Mouse (Mus musculus): ENCODE results near the gene Cxcl15. TPM values are rescaled to one million over a fixed set of nuclear protein-coding genes. Genes with fewer than 3 reads are reported as not detected.

The Cxcl15 gene
- 0.10 TPM in 1 of 2 replicates, not detected in the other for polyA plus RNA-seq (2016; fragmentation: Nextera tagmentation; extraction: Ambion mirVana)

DNA sequence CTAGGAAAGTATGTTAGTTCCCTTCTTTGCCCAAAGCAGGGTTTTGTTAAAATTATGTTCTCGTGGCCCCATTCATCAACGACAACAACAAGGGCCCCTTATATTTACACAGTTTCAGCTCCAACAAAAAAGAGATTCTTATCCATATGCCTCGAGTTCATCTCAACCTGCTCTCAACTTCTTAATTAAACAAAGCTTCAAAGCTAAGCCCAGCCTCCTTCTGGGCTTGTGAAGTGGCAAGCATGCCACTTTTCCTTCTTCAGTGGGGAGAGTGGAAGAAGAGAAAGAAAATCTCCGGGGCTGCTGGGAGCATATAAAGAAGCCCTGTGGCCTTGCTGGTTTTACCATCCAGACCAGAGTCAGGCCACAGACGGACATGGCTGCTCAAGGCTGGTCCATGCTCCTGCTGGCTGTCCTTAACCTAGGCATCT lies at the start of gene Cxcl15:
TSS of gene Cxcl15 (plus strand) at position 340 of the 431 bp plus-strand sequence.
- Histone ChIP-seq H3K9ac (no peak within 1 kb of the TSS), H3K4me2 (replicated peaks) (no peak within 1 kb of the TSS), H3K27ac (no peak within 1 kb of the TSS), H3K4me3 (no peak within 1 kb of the TSS), H3K4me1 (no peaks in the 10 kb centered on the region), H3K9me3 (replicated peaks) (no peaks in the 10 kb centered on the region), H3K36me3 (no peaks in the 10 kb centered on the region), H3K27me3 (no peaks in the 10 kb centered on the region)
- ATAC-seq (ENCODE audit: low FRiP score), result no peak
- 73% methylated on average over 5 of the region's 5 CpGs for WGBS

DNA sequence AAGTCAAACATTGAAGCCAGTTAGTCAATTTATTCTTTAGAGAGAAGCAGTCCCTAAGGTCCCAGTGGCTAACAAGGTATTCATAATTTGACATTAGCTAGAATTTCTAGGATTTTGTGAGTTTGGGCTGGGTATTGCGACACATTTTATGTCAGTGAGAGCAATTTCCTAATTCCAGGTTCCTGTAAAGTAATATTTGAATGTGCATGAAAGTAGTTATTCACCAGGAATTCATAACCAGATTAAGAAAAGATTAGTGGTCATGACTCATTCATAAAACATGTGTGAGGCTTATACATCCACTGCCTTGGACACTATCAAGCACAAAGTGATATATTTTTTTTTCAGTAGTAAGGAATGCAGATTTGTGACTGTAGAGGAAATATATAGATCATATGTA lies 40.4 kb upstream of the Cxcl15 start:
- WGBS, result 98% methylated on average over 1 of the region's 1 CpGs
- Histone ChIP-seq H3K27me3 (peaks cover 4% of the 10 kb centered on the region), H3K27ac (no peak overlapping the region), H3K4me1 (peaks cover 3% of the 10 kb centered on the region), H3K4me3 (no peak overlapping the region), H3K36me3 (no peaks in the 10 kb centered on the region), H3K9ac (no peak overlapping the region), H3K4me2 (replicated peaks) (no peak overlapping the region), H3K9me3 (replicated peaks) (no peaks in the 10 kb centered on the region)
- no peak for ATAC-seq (ENCODE audit: low FRiP score)

DNA sequence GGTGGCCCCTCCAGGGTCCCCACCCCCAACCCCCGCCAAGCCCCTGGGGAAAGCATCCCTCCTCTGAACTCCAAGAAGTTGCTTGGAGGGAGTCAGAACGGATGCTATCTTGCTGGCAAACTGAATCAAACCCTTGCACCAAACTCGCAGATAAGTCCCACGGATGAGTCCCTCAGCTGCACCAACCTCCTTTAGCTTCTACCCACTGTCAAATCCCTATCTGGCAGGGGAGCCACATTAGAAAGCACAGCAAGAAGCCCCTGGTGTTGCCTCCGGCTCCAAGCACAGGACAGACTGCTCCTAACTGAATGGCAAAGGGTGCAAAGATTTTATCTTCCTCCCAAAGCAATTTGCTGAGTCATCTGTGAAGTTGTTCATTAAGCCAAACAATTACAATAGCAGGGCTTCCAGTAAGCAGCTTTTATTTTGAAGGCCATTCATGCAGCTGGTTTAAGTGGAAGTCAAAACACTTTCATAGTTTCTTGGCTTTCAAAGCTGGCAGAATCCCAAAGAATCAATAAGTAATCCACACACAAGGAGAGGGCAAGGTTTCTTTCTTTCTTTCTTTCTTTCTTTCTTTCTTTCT lies 36.2 kb upstream of the Cxcl15 start:
- no peak overlapping the region for H3K4me2 ChIP-seq (replicated peaks)
- H3K27me3 ChIP-seq, result peaks cover 16% of the 10 kb centered on the region
- H3K9ac ChIP-seq, result no peak overlapping the region
- H3K36me3 ChIP-seq, result no peaks in the 10 kb centered on the region
- H3K4me1 ChIP-seq, result peaks cover 10% of the 10 kb centered on the region
- no peaks in the 10 kb centered on the region for H3K9me3 ChIP-seq (replicated peaks)
- no peak overlapping the region for H3K27ac ChIP-seq
- 40% methylated on average over 5 of the region's 5 CpGs for WGBS
- ATAC-seq (ENCODE audit: low FRiP score), result no peak
- no peak overlapping the region for H3K4me3 ChIP-seq

- Histone ChIP-seq H3K4me1 (peaks cover 10% of the 10 kb centered on the region), H3K9ac (peak within 1 kb of the TSS; percentile 55), H3K27ac (no peak within 1 kb of the TSS), H3K27me3 (peaks cover 16% of the 10 kb centered on the region), H3K36me3 (no peaks in the 10 kb centered on the region), H3K4me3 (peak within 1 kb of the TSS; percentile 44), H3K9me3 (replicated peaks) (no peaks in the 10 kb centered on the region), H3K4me2 (replicated peaks) (peak within 1 kb of the TSS; percentile 80)
- 4% methylated on average over 32 of the region's 32 CpGs for WGBS
- ATAC-seq (ENCODE audit: low FRiP score), result peak; percentile 77
Observed at GRCm38 (mm10) chr5:90759077-90760065, 35.0 kb upstream of the Cxcl15 start, which contains the start of gene Cxcl5. Gene Cxcl5 (plus strand): TSS chr5:90759360.

GRCm38 (mm10) chr5:90760303-90760702 lies 34.0 kb upstream of the Cxcl15 start:
- Histone ChIP-seq H3K4me2 (replicated peaks) (no peak overlapping the region), H3K27ac (no peak overlapping the region), H3K27me3 (peaks cover 16% of the 10 kb centered on the region), H3K36me3 (no peaks in the 10 kb centered on the region), H3K9ac (no peak overlapping the region), H3K4me3 (no peak overlapping the region), H3K9me3 (replicated peaks) (no peaks in the 10 kb centered on the region), H3K4me1 (peaks cover 10% of the 10 kb centered on the region)
- 48% methylated on average over 4 of the region's 4 CpGs for WGBS
- ATAC-seq (ENCODE audit: low FRiP score), result no peak

DNA sequence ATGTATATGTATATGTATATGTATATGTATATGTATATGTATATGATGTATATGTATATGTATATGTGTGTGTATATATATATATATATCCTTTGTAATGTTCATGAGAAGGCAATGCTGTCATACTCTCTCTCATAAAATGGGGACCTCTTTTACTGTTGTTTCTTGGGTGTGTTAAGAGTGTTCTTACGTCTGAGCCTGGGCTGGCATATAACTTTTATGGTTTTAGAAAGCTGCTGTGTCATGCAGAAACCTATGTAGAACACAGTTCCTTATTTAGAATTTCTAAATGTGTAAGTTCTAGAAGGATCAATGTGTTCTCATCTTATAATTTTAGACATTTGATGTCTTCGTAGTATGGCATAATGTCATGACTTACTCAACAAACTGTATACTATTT lies 33.5 kb upstream of the Cxcl15 start:
- peaks cover 10% of the 10 kb centered on the region for H3K4me1 ChIP-seq
- no peak overlapping the region for H3K4me3 ChIP-seq
- H3K9ac ChIP-seq, result no peak overlapping the region
- no peak overlapping the region for H3K27ac ChIP-seq
- H3K27me3 ChIP-seq, result peaks cover 16% of the 10 kb centered on the region
- H3K4me2 ChIP-seq (replicated peaks), result no peak overlapping the region
- no peaks in the 10 kb centered on the region for H3K36me3 ChIP-seq
- no peak for ATAC-seq (ENCODE audit: low FRiP score)
- WGBS, result 98% methylated on average over 2 of the region's 2 CpGs
- H3K9me3 ChIP-seq (replicated peaks), result no peaks in the 10 kb centered on the region

GRCm38 (mm10) chr5:90761834-90762233 lies 32.5 kb upstream of the Cxcl15 start:
- Histone ChIP-seq H3K4me1 (peaks cover 10% of the 10 kb centered on the region), H3K4me2 (replicated peaks) (no peak overlapping the region), H3K36me3 (no peaks in the 10 kb centered on the region), H3K9me3 (replicated peaks) (no peaks in the 10 kb centered on the region), H3K27ac (no peak overlapping the region), H3K27me3 (peaks cover 16% of the 10 kb centered on the region), H3K9ac (no peak overlapping the region), H3K4me3 (no peak overlapping the region)
- no peak for ATAC-seq (ENCODE audit: low FRiP score)
- WGBS, result 84% methylated on average over 3 of the region's 3 CpGs

- Histone ChIP-seq H3K4me2 (replicated peaks) (no peak overlapping the region), H3K4me3 (no peak overlapping the region), H3K9ac (no peak overlapping the region), H3K9me3 (replicated peaks) (no peaks in the 10 kb centered on the region), H3K27me3 (peaks cover 11% of the 10 kb centered on the region), H3K36me3 (no peaks in the 10 kb centered on the region), H3K4me1 (peaks cover 5% of the 10 kb centered on the region), H3K27ac (no peak overlapping the region)
- ATAC-seq (ENCODE audit: low FRiP score), result no peak
- WGBS, result 76% methylated on average over 12 of the region's 12 CpGs
Observed at GRCm38 (mm10) chr5:90763912-90764665, 30.2 kb upstream of the Cxcl15 start.

DNA sequence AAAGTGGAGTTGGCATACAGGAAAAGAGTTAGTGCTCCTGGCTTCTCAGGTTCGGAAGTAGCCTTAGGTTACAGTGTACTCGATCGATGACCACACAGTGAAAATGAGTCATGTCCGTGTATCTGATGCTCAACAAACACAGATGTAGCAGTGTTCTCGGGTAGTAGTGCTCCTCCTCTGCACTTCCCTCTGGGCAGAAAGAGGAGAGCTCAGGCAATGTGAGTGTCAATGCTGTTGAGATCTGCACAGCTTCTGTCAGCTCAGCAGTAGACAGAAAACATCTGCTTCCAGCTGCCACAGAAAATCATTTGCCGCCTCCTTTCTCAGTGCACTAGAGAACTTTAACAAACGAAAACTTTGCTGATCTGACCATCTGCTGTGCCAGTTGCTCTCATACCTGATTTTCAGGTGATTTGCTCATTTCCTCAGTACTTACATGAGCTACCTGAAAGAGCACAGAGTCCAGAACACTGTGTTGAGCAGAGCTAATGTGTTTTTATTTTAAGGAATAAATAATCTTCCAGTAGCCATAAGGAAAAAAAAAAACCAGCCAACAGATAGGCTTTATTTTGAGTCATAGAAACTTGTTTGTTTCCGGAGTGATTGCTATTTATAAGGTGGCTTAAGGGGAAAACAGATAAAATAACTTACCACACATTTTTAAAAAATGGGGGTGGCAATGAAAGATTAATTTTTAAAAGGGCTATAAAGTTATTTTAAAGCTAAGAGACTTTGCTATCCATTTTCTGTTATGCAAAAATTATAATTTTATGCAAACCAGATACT lies 28.3 kb upstream of the Cxcl15 start:
- Histone ChIP-seq H3K36me3 (no peaks in the 10 kb centered on the region), H3K27me3 (peaks cover 3% of the 10 kb centered on the region), H3K27ac (no peak overlapping the region), H3K9me3 (replicated peaks) (no peaks in the 10 kb centered on the region), H3K4me1 (no peaks in the 10 kb centered on the region), H3K4me2 (replicated peaks) (no peak overlapping the region), H3K4me3 (no peak overlapping the region), H3K9ac (no peak overlapping the region)
- WGBS, result 77% methylated on average over 8 of the region's 8 CpGs
- ATAC-seq (ENCODE audit: low FRiP score), result no peak

DNA sequence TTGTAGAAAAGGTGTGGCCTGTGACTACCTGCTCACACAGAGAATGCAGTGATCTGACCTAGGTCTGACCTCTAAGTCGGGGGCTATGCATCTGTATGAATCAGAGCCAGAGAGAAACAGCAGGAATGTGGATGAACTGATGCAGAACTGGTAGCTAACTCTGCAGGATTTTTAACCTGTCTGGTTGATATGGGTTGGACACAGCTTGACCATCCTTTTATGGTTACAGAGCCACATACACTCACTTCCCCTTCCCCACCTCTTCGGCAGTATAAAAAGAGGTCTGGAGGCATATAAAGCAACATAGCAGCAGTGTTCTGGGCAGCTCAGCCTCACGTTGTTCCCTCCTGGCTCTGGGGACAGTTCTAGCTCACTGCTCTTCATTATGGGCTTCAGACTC lies 26.1 kb upstream of the Cxcl15 start, which contains the start of gene Ppbp:
TSS of gene Ppbp (plus strand) at position 301 of the 400 bp plus-strand sequence.
- Histone ChIP-seq H3K4me1 (no peaks in the 10 kb centered on the region), H3K27ac (no peak within 1 kb of the TSS), H3K27me3 (no peaks in the 10 kb centered on the region), H3K9me3 (replicated peaks) (no peaks in the 10 kb centered on the region), H3K4me3 (no peak within 1 kb of the TSS), H3K4me2 (replicated peaks) (no peak within 1 kb of the TSS), H3K36me3 (no peaks in the 10 kb centered on the region), H3K9ac (no peak within 1 kb of the TSS)
- ATAC-seq (ENCODE audit: low FRiP score), result no peak
- 58% methylated on average over 3 of the region's 3 CpGs for WGBS

GRCm38 (mm10) chr5:90771369-90771768 lies 23.0 kb upstream of the Cxcl15 start:
- no peak overlapping the region for H3K27ac ChIP-seq
- H3K36me3 ChIP-seq, result no peaks in the 10 kb centered on the region
- H3K4me1 ChIP-seq, result no peaks in the 10 kb centered on the region
- no peaks in the 10 kb centered on the region for H3K27me3 ChIP-seq
- no peak overlapping the region for H3K4me2 ChIP-seq (replicated peaks)
- no peak overlapping the region for H3K9ac ChIP-seq
- H3K9me3 ChIP-seq (replicated peaks), result no peaks in the 10 kb centered on the region
- 80% methylated on average over 3 of the region's 3 CpGs for WGBS
- no peak for ATAC-seq (ENCODE audit: low FRiP score)
- no peak overlapping the region for H3K4me3 ChIP-seq
